Mouse (Mus musculus) gastrocnemius, adult 2 months (tissue): ENCODE measurements around the gene Fchsd2. TPM values are rescaled to one million over a fixed set of nuclear protein-coding genes. Genes with fewer than 3 reads are reported as not detected.
A peak's percentile ranks its signal among the peaks of the same experiment; 100 is the strongest.
"Not testable (repeated sequence)": the region's sequence is repeated elsewhere in the genome, so short reads cannot be mapped to it uniquely, and the experiment has no call there.

Source experiments
- DNase-seq: peaks from one replicate; pipeline ENCODE4 v3.0.0; 2022
- H3K27ac ChIP-seq: fragments of 200-600 bp; 2 replicates; pipeline ENCODE4 v1.8.1; 2022; ENCODE audit warnings: mild to moderate bottlenecking
- H3K4me3 ChIP-seq: fragments of 200-600 bp; 2 replicates; pipeline ENCODE4 v1.8.1; 2022; ENCODE audit warnings: mild to moderate bottlenecking, moderate library complexity
- CTCF ChIP-seq: fragments of 200-600 bp; IDR thresholded peaks from 2 replicates; pipeline ENCODE4 v1.8.1; 2022; ENCODE audit warnings: antibody characterized with exemption, mild to moderate bottlenecking, moderate library complexity
- intact Hi-C: fragments of 180-260 bp; cut with DNase I; formaldehyde crosslinking; loops from one replicate; pipeline ENCODE4 v1.15.1; 2025
- total RNA-seq, 2 experiments: library from RNA; stranded (reverse); gene quantifications; 2 replicates each; pipeline ENCODE4 v1.2.3; 2021

Gene Fchsd2
- total RNA-seq, 2 experiments from 2014 or later: 3.7 to 7.1 TPM

- intact Hi-C loops: no loop called here
Observed at GRCm38 (mm10) chr7:101130646-101131045, 38.0 kb downstream of the Fchsd2 start.

GRCm38 (mm10) chr7:101131281-101131680 lies 38.6 kb downstream of the Fchsd2 start:
- peak; percentile 23 for DNase-seq
- Histone ChIP-seq H3K4me3 (no peak overlapping the region), H3K27ac (peak overlapping the region; percentile 35; the same call in 1 of the 2 replicates)
- intact Hi-C loops: no loop called here
- TF ChIP-seq CTCF: no peak

More at GRCm38 (mm10) chr7:101130646-101131045, 38.0 kb downstream of the Fchsd2 start:
- TF ChIP-seq CTCF: no peak
- no peak for DNase-seq
- Histone ChIP-seq H3K27ac (no peak overlapping the region), H3K4me3 (no peak overlapping the region)

GRCm38 (mm10) chr7:101133591-101133990 lies 40.9 kb downstream of the Fchsd2 start:
- DNase-seq: no peak
- intact Hi-C loops: no loop called here
- H3K27ac ChIP-seq: no peak overlapping the region
- H3K4me3 ChIP-seq: no peak overlapping the region
- no peak for TF ChIP-seq CTCF

GRCm38 (mm10) chr7:101134117-101134516 lies 41.5 kb downstream of the Fchsd2 start:
- Histone ChIP-seq H3K4me3 (no peak overlapping the region), H3K27ac (no peak overlapping the region)
- intact Hi-C loops: no loop called here
- no peak for DNase-seq
- TF ChIP-seq CTCF: no peak

- no peak for TF ChIP-seq CTCF
- no peak overlapping the region for H3K4me3 ChIP-seq
- no peak overlapping the region for H3K27ac ChIP-seq
- DNase-seq: no peak
- intact Hi-C loops: no loop called here
Observed at GRCm38 (mm10) chr7:101138819-101139218, 46.2 kb downstream of the Fchsd2 start.

GRCm38 (mm10) chr7:101142907-101143306 lies 50.2 kb downstream of the Fchsd2 start:
- Histone ChIP-seq H3K4me3 (no peak overlapping the region), H3K27ac (peak overlapping the region; percentile 56)
- DNase-seq: no peak
- TF ChIP-seq CTCF: no peak
- intact Hi-C loops: no loop called here

GRCm38 (mm10) chr7:101144222-101144621 lies 51.6 kb downstream of the Fchsd2 start:
- no peak for DNase-seq
- intact Hi-C loops: no loop called here
- Histone ChIP-seq H3K27ac (peak overlapping the region; percentile 24; the same call in 1 of the 2 replicates), H3K4me3 (no peak overlapping the region)
- no peak for TF ChIP-seq CTCF

- no peak for TF ChIP-seq CTCF
- Histone ChIP-seq H3K27ac (no peak overlapping the region), H3K4me3 (no peak overlapping the region)
- intact Hi-C loops: no loop called here
- no peak for DNase-seq
Observed at GRCm38 (mm10) chr7:101149039-101149438, 56.4 kb downstream of the Fchsd2 start.

GRCm38 (mm10) chr7:101154883-101155282 lies 62.2 kb downstream of the Fchsd2 start:
- H3K4me3 ChIP-seq, DNase-seq, intact Hi-C loops, H3K27ac ChIP-seq: not testable (repeated sequence)

GRCm38 (mm10) chr7:101155284-101155683 lies 62.6 kb downstream of the Fchsd2 start:
- no peak overlapping the region for H3K4me3 ChIP-seq
- intact Hi-C loops: no loop called here
- no peak overlapping the region for H3K27ac ChIP-seq
- TF ChIP-seq CTCF: no peak
- DNase-seq: no peak

GRCm38 (mm10) chr7:101160266-101160665 lies 67.6 kb downstream of the Fchsd2 start:
- intact Hi-C loops: no loop called here
- Histone ChIP-seq H3K27ac (no peak overlapping the region), H3K4me3 (no peak overlapping the region)
- no peak for TF ChIP-seq CTCF
- no peak for DNase-seq

- intact Hi-C loops: no loop called here
- no peak for TF ChIP-seq CTCF
- Histone ChIP-seq H3K27ac (no peak overlapping the region), H3K4me3 (no peak overlapping the region)
- no peak for DNase-seq
Observed at GRCm38 (mm10) chr7:101162781-101163180, 70.1 kb downstream of the Fchsd2 start.

- DNase-seq: no peak
- intact Hi-C loops: no loop called here
- H3K4me3 ChIP-seq: no peak overlapping the region
- no peak for TF ChIP-seq CTCF
- no peak overlapping the region for H3K27ac ChIP-seq
Observed at GRCm38 (mm10) chr7:101163878-101164277, 71.2 kb downstream of the Fchsd2 start.

GRCm38 (mm10) chr7:101166568-101166967 lies 73.9 kb downstream of the Fchsd2 start:
- intact Hi-C loops: no loop called here
- H3K4me3 ChIP-seq: no peak overlapping the region
- DNase-seq: no peak
- no peak overlapping the region for H3K27ac ChIP-seq
- no peak for TF ChIP-seq CTCF
